Mouse (Mus musculus) heart, embryonic 16.5 days (tissue): Measurements from ENCODE around the gene Mllt3. TPM values are rescaled to one million over a fixed set of nuclear protein-coding genes. Genes with fewer than 3 reads are reported as not detected.

Experiments
- ATAC-seq: fragments of 200-750 bp; cut with Nextera tagmentation; replicated peaks from 2 replicates; pipeline ENCODE4 v1.8.0; 2017; ENCODE audit warnings: moderate number of reproducible peaks; ENCODE audit not compliant: insufficient read depth, low FRiP score; ENCODE audit errors: extremely low read depth
- H3K27ac ChIP-seq: fragments of 300-500 bp; sonication (generic); 2 replicates; pipeline ENCODE4 v1.5.1; 2014; ENCODE audit warnings: mild to moderate bottlenecking, low read length, control low read depth, moderate library complexity
- H3K27me3 ChIP-seq: fragments of 300-500 bp; sonication (generic); 2 replicates; pipeline ENCODE4 v1.6.1; 2014; ENCODE audit warnings: low read length, mixed read lengths; ENCODE audit not compliant: control insufficient read depth, insufficient read depth
- H3K36me3 ChIP-seq: fragments of 300-500 bp; sonication (generic); 2 replicates; pipeline ENCODE4 v1.6.1; 2014; ENCODE audit not compliant: control insufficient read depth, insufficient read depth
- H3K4me1 ChIP-seq: fragments of 300-500 bp; sonication (generic); 2 replicates; pipeline ENCODE4 v1.6.1; 2014; ENCODE audit warnings: low read length, mixed read lengths; ENCODE audit not compliant: control insufficient read depth, insufficient read depth
- H3K4me2 ChIP-seq: fragments of 300-500 bp; sonication (generic); 2 replicates; pipeline ENCODE4 v1.6.1; 2014; ENCODE audit warnings: low read depth, mild to moderate bottlenecking, control low read depth, low read length
- H3K4me3 ChIP-seq: fragments of 300-500 bp; sonication (generic); 2 replicates; pipeline ENCODE4 v1.5.1; 2014; ENCODE audit warnings: mild to moderate bottlenecking, control low read depth, low read length
- H3K9ac ChIP-seq: fragments of 300-500 bp; sonication (generic); 2 replicates; pipeline ENCODE4 v1.6.1; 2014; ENCODE audit warnings: low read length, control low read depth
- H3K9me3 ChIP-seq: fragments of 300-500 bp; sonication (generic); replicated peaks from 2 replicates; pipeline ENCODE4 v1.6.1; 2016; ENCODE audit warnings: low read length; ENCODE audit not compliant: control insufficient read depth
- WGBS: fragments of 180-500 bp; shearing (Covaris S2); extraction: QIAGEN DNeasy Blood & Tissue Kit; methylation state at CpG from one replicate; pipeline ENCODE4 v1.1.7; 2014; 5-methylcytosine and 5-hydroxymethylcytosine counted together
- polyA plus RNA-seq: library from polyadenylated mRNA; unstranded; fragments of >200 nt; fragmentation: Nextera tagmentation; extraction: Ambion mirVana; gene quantifications from 2 replicates; pipeline ENCODE4 v1.2.1, GENCODE M21; 2015

The Mllt3 gene
- polyA plus RNA-seq, 1 experiment from 2014 or later = 23.2 TPM

DNA sequence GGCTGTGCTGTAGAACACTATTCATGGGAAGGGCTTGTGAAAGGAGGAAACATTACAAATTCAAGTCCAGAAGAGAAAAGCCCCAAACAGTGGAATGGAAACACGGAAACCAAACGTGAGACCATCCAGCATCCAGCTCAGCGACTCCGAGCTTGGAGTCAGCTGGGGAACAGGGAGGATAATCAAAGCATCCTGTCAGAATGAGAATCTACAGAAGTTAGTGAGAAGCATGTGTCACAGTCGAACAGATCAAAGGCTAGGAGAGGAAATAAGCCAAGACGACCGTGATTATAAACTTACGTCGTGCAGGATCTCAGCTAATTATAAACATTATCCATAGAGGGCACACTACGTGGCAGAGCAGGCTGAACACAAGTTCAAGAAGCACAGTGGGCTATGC lies 105.8 kb downstream of the Mllt3 start:
- no peak overlapping the region for H3K9ac ChIP-seq
- ATAC-seq = no peak
- no peak overlapping the region for H3K4me2 ChIP-seq
- 0 out of 2 replicates have a peak, but pooled peaks cover 3% of the 10 kb centered on the region for H3K36me3 ChIP-seq
- WGBS = 46% methylated on average over 10 of the region's 10 CpGs
- peaks cover 6% of the 10 kb centered on the region for H3K4me1 ChIP-seq
- H3K4me3 ChIP-seq = no peak overlapping the region
- no peak overlapping the region for H3K27ac ChIP-seq
- no peaks in the 10 kb centered on the region for H3K27me3 ChIP-seq
- no peaks in the 10 kb centered on the region; the same call in 1 of the 2 replicates for H3K9me3 ChIP-seq

DNA sequence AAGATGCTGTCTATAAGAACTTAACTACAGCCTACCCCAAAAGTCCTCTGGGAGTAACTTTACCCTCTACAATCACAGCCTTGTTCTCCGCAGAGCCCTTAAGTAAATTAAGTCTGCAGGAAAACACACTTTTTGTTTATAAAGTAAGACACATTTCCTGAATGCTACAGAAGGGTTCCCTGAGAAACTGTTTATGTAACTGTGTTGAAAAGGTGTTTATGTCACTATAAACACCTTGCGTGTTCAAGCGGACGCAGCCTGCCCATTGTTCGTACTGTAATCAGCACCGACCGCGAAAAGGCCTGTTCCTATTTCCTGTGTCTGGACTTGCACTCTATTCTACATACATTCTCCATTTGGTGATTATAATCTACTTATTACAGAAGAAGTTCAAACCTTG lies 112.5 kb downstream of the Mllt3 start:
- Histone ChIP-seq H3K4me3 (no peak overlapping the region), H3K27me3 (no peaks in the 10 kb centered on the region), H3K4me1 (peaks cover 7% of the 10 kb centered on the region; the same call in 1 of the 2 replicates), H3K36me3 (no peaks in the 10 kb centered on the region), H3K9ac (no peak overlapping the region), H3K27ac (no peak overlapping the region), H3K9me3 (no peaks in the 10 kb centered on the region), H3K4me2 (no peak overlapping the region)
- 78% methylated on average over 8 of the region's 8 CpGs for WGBS
- no peak for ATAC-seq

DNA sequence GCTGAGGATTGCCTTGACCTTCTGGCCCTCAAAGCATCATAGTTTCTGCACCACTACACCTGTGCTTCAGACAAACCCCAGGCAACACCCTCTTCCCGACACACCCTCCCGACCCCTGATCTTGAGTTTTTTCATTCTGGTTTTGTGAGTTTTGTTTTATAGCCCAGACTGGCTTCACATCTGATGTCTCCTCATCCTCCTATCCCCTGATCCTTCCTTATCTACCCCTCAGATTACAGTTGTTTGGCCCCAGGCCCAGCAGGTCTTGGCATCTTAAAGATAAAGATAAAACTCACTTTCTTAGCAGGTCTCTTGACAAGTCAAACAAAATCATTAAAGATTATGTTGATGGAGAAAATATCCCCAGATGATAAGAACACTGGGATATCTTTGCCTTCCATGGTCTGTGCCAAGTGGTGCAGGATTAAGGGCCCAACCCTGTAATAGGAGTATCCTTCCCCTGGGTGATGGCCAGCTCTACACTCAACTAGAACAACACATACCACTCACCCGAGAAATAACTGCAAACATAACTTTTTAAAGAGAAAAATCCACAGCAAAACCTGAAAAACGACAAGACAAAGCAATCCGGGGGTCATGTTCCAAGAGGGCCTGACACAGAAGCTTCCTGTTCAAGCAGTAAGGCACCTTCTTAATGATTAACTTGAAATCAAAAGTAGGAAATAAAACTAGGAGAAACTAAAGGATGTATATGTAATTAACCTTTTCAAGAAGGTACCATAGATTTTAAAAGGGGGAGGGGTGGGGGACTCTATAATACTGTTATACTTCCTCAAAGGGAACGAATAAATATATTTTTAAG lies 121.8 kb downstream of the Mllt3 start:
- Histone ChIP-seq H3K4me2 (no peak overlapping the region), H3K4me3 (no peak overlapping the region), H3K36me3 (no peaks in the 10 kb centered on the region), H3K27ac (no peak overlapping the region), H3K4me1 (peaks cover 6% of the 10 kb centered on the region; the same call in 1 of the 2 replicates), H3K9me3 (no peaks in the 10 kb centered on the region), H3K9ac (no peak overlapping the region), H3K27me3 (no peaks in the 10 kb centered on the region)
- WGBS = 65% methylated on average over 6 of the region's 6 CpGs
- ATAC-seq = no peak

DNA sequence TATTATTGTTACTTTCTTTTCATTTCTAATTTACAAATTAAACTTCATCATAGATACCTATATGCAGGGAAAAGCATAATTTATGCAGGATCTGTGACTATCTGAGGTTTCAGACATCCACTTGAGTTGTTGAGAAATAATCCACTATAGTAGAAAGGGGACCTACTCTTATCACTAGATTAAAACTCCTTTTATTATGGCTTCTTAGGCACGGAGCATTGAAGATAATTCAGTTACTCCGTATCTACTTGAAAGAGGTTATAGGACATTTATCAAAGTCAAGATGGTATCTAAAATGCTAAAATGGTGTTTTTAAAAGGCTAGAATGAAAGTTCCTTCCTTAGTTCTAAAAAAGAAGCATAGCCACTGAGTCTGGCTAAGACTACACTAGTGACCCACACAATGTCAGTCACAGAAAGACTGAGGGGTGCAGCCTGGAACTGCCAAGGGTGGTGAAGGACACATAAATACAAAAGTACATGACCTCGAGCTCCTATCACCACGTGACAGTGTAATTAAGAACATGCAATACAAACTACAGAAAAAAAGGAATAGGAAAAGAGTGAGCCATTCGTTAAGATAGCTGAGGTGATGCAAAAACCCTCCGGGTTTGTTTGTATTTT lies 127.9 kb downstream of the Mllt3 start:
- Histone ChIP-seq H3K36me3 (no peaks in the 10 kb centered on the region), H3K4me3 (no peak overlapping the region), H3K27ac (no peak overlapping the region), H3K9me3 (no peaks in the 10 kb centered on the region), H3K4me2 (no peak overlapping the region), H3K4me1 (peaks cover 3% of the 10 kb centered on the region; the same call in 1 of the 2 replicates), H3K9ac (no peak overlapping the region), H3K27me3 (no peaks in the 10 kb centered on the region)
- no peak for ATAC-seq
- WGBS = 56% methylated on average over 6 of the region's 6 CpGs

DNA sequence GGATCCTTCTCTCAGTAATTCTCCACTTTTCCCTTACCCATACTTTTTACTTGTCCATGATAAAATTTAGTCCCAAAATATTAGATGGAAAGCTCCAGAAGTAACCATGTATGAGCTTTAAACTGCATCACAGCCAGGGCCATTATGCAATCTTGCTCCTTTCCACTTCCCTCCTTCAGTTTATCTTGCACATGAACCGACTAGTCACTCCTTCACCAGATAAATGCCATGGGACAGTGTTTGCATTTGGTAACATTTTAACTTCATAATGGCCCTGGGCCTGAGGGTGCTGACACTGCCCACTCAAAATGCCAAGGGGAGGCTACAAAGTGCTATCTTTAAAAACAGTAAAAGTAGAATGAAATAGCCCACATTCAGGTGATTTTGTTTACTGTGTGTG lies 128.4 kb downstream of the Mllt3 start:
- H3K9ac ChIP-seq = no peak overlapping the region
- H3K4me2 ChIP-seq = no peak overlapping the region
- no peaks in the 10 kb centered on the region for H3K36me3 ChIP-seq
- ATAC-seq = no peak
- H3K27me3 ChIP-seq = no peaks in the 10 kb centered on the region
- H3K4me3 ChIP-seq = no peak overlapping the region
- H3K27ac ChIP-seq = no peak overlapping the region
- 26% methylated on average over 1 of the region's 1 CpGs for WGBS
- peaks cover 3% of the 10 kb centered on the region; the same call in 1 of the 2 replicates for H3K4me1 ChIP-seq
- H3K9me3 ChIP-seq = no peaks in the 10 kb centered on the region

DNA sequence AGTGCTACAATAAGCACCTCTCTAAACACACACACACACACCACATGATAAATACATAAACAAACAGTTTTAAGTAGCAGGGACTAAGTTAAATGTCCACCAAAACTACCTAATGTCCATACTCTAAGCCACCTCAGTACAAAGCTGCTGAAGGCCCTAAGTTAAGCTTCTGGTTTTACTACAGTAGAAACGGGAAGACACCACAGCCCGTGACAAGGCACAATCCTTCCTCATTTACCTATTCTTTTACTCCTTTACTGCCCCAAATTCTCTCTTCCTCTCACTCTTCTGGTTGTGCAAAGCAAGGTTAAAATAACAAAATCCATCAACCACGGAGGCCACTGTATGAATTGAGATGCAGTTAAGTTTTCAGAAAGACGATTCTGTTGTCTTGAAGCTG lies 130.6 kb downstream of the Mllt3 start:
- Histone ChIP-seq H3K4me2 (no peak overlapping the region), H3K9me3 (no peaks in the 10 kb centered on the region), H3K36me3 (no peaks in the 10 kb centered on the region), H3K4me3 (no peak overlapping the region), H3K27me3 (no peaks in the 10 kb centered on the region), H3K27ac (no peak overlapping the region), H3K4me1 (peaks cover 3% of the 10 kb centered on the region; the same call in 1 of the 2 replicates), H3K9ac (no peak overlapping the region)
- WGBS = 84% methylated on average over 4 of the region's 4 CpGs
- no peak for ATAC-seq

DNA sequence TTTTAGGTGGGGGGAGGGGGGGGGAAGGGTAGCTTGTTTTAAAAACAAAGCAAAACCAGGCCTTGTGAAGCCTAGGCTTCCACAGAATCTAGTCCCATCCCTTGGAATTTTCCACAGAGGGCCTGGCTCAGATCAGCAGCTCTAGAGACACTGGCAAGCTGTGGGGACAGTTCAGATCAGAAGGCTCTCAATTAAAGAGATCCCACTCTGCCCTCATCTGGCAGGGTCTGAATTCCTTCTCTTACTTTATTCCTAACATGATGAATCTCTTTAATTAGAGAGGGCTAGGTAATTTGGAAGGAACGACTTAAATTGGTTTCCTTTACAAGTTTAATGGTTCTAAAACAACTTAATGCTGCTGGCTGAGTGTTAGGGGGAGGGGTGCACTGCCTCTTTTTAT lies 132.0 kb downstream of the Mllt3 start:
- no peak overlapping the region for H3K9ac ChIP-seq
- H3K27me3 ChIP-seq = no peaks in the 10 kb centered on the region
- no peaks in the 10 kb centered on the region for H3K36me3 ChIP-seq
- WGBS = 46% methylated on average over 1 of the region's 1 CpGs
- no peak for ATAC-seq
- H3K4me2 ChIP-seq = no peak overlapping the region
- no peaks in the 10 kb centered on the region for H3K9me3 ChIP-seq
- H3K4me3 ChIP-seq = no peak overlapping the region
- H3K27ac ChIP-seq = no peak overlapping the region
- H3K4me1 ChIP-seq = peaks cover 3% of the 10 kb centered on the region; the same call in 1 of the 2 replicates

DNA sequence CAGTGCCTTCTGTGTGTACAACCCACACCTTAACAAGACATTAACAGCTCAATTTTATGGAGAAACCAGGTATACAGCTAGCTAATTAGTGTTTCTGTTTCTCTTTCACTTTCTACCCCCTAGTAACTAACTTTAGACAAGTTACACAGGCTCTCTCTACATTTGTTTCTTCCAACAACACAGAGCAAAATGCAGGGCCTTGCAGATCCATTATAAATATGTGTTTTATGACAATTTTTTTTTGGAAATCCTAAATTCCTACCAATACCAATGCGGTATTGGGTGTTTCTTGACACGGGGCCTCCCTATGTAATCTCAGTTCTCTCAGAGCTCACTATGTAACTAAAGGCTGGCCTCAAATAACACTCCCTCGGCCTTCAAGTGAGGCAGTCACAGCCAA lies 139.7 kb downstream of the Mllt3 start:
- Histone ChIP-seq H3K27me3 (no peaks in the 10 kb centered on the region), H3K9me3 (no peaks in the 10 kb centered on the region), H3K36me3 (no peaks in the 10 kb centered on the region), H3K4me1 (no peaks in the 10 kb centered on the region), H3K4me2 (no peak overlapping the region), H3K9ac (no peak overlapping the region), H3K4me3 (no peak overlapping the region), H3K27ac (no peak overlapping the region)
- ATAC-seq = no peak
- 75% methylated on average over 3 of the region's 3 CpGs for WGBS

DNA sequence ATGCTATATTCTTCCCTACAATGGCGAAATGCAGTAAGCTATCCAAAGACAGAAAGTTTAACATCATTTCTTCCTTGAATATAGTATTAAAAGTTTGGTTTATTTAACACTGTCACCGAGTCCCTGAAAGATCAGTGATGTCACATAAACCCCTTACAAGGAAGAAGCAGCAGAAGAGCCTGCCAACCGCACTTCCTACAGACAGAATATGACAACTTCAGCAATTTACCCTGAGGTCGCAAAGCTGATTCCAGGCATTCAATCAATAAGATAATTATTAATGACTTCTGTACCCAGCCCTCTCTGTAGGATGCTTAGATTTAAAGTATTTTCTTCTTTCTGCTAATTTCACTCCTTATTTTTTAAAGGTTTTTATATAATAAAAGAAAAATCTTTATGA lies 140.2 kb downstream of the Mllt3 start:
- no peaks in the 10 kb centered on the region for H3K4me1 ChIP-seq
- H3K4me2 ChIP-seq = no peak overlapping the region
- H3K9me3 ChIP-seq = no peaks in the 10 kb centered on the region

More for the DNA sequence above, 140.2 kb downstream of the Mllt3 start:
- no peaks in the 10 kb centered on the region for H3K36me3 ChIP-seq
- no peak overlapping the region for H3K9ac ChIP-seq
- no peak overlapping the region for H3K27ac ChIP-seq
- no peak overlapping the region for H3K4me3 ChIP-seq
- ATAC-seq = no peak
- H3K27me3 ChIP-seq = no peaks in the 10 kb centered on the region
- WGBS = 86% methylated on average over 4 of the region's 4 CpGs
